Mouse (Mus musculus) stomach, postnatal 0 days (tissue): Measurements from ENCODE around the gene Pex16.

Experiments
- CTCF ChIP-seq: IDR thresholded peaks from 2 replicates; pipeline ENCODE4 v1.5.1; 2016; ENCODE audit warnings: antibody characterized with exemption, low read depth, mild to moderate bottlenecking, moderate library complexity
- EP300 ChIP-seq: optimal IDR thresholded peaks from 2 replicates; pipeline ENCODE3; 2016; ENCODE audit warnings: antibody characterized with exemption

DNA sequence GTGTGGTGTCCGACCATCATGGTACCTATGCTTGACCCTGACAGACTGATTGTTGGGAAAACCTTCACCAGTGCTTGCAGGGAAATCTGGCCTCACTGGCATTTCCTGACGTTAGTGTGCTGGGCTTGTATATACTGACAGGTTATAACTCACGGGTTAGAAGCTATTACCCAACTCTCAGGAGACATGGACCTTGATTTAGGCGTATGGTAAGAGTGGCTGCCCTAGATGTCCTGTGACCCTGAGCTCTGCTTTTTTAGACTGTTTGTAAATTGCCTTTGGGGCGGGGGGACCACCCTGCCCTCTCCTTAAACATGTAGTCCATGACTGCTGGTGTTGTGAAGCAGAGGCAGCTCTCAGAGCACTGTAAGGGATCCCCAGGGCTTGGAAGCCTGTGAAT lies 23.8 kb upstream of the Pex16 start:
- TF ChIP-seq CTCF (no peak), EP300 (no peak)
